Mouse (Mus musculus): ENCODE measurements around the gene Timm8a2.

GRCm38 (mm10) chr14:121993616-121994015, 40.9 kb upstream of the Timm8a2 start:
- no peak for TF ChIP-seq CTCF (IDR thresholded peaks at IDR 0.05; ENCODE audit: control insufficient read depth, insufficient read depth, insufficient read length)
- no peak for TF ChIP-seq CEBPB (IDR thresholded peaks at IDR 0.05; ENCODE audit: low read depth)
- no peak for TF ChIP-seq MYOG (IDR thresholded peaks at IDR 0.05; ENCODE audit: control insufficient read depth, extremely low read depth, insufficient read length)
- no peak for TF ChIP-seq MAX (IDR thresholded peaks at IDR 0.05)
- TF ChIP-seq USF1 (IDR thresholded peaks at IDR 0.05; ENCODE audit: low read depth): no peak
- no peak for TF ChIP-seq FOSL1 (IDR thresholded peaks at IDR 0.05; ENCODE audit: insufficient read depth, low read length, poor library complexity, severe bottlenecking)
- no peak for TF ChIP-seq MYOD1 (IDR thresholded peaks at IDR 0.05; ENCODE audit: control insufficient read depth, insufficient read length, low read depth)

Data from C2C12 (cell line).